Mouse (Mus musculus): ENCODE results near the gene Dtx1.

DNA sequence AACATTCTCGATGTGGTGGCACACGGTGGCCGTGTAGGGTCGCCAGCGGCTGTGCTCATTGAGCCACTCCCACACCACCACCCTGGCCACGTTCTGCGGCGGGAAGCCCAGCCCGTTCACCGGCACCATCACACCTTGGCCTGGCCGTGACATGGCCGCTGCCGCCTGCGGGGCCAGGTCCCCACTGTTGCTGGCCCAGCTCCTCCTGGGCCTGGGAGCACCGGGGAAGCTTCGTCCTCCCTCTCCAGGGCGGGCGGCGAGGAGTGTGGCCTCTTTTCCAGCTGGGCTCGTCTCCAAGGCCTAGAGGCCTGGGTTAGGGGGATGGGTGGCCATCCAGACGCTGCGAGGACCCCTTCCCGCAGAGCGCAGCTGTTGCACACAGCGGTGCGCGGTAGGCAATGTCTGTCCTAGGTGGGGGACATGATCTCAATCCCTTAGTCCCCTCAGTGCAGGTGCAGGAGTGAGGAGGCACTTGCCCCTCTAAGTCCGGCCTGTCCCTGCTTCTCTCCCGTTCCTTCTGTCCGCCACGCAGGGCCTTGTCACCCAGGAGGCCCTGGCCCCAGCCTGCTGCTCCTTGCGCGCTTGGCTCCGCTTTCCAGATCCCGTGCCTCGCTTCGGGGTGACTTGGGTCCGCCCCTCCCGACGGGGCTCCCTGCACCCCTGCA is 1.4 kb downstream of the Dtx1 start:
- TF ChIP-seq CTCF (IDR thresholded peaks at IDR 0.05; ENCODE audit: low read depth): no peak
- no peak for TF ChIP-seq EP300 (IDR thresholded peaks at IDR 0.05; ENCODE audit: low read depth)
